Mouse (Mus musculus) inflammation-experienced regulatory T-cells, adult 6 months (primary cell): ENCODE results near the gene Eif2ak4. TPM values are rescaled to one million over a fixed set of nuclear protein-coding genes. Genes with fewer than 3 reads are reported as not detected.

Source experiments
- ATAC-seq: one replicate; pipeline ENCODE4 v1.8.0; 2017
- polyA plus RNA-seq, 3 experiments: library from polyadenylated mRNA; unstranded; fragments of 100-300 nt; shearing (Covaris generic); gene quantifications; one replicate each; pipeline ENCODE4 v1.2.1; 2017

The Eif2ak4 gene
- polyA plus RNA-seq, 3 experiments from 2014 or later, result 2.9 to 4.8 (median 3.6) TPM

DNA sequence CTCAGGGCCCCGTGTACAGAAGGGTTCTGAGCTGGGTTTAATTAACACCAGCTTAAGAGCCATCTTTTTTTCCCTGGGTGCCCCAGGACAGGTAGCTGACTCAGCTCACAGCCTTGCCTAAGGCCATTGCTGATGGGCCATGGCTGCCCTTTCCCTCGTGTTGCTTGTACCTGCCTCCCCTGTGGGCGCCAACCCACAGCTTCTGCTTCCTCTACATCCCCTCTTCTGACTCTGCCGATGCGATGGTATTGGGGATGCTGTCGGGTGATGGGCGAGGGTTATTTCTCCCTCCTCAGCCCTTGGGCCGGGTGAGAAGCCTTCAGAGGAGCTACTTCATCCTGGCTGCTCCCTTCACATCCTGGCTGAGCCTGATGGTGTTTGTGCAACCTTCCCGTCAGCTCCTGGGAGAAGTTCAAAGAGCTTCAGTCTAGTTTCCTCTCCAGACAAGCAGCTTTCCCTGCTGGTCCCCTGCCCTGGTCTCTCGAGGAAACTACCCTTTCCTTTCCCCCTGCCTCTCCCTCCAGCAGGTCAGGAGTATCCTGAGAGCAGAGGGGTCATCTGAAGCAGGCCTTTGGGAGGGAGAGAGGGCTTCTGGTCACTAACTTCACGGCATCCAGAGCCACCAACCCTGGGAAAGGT is 123.5 kb downstream of the Eif2ak4 start:
- ATAC-seq, result no peak

- ATAC-seq, result no peak
These were observed 124.3 kb downstream of the Eif2ak4 start for GRCm38 (mm10) chr2:118512418-118513377.

GRCm38 (mm10) chr2:118520042-118520933 is 131.9 kb downstream of the Eif2ak4 start:
- no peak for ATAC-seq

DNA sequence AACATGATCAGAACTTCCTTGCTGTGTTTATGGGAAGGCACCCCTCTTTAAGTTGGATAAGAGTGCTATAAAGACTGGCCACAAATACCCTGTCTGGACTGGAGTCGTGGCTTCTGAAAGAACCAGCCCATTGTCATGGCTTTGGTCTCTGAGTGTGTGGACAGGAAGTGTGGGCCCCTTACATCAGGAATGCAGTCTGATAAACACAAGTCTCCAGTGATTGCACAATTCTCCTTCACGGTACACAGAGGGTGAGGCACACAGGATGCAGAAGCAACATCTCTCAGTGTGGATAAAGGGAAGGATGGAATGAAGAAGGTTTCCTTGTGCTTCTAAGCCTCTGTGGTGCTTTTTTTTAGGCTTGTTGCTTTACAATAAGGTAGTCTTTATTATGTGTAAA is 133.8 kb downstream of the Eif2ak4 start:
- no peak for ATAC-seq

GRCm38 (mm10) chr2:118523163-118523730 is 134.8 kb downstream of the Eif2ak4 start:
- no peak for ATAC-seq

DNA sequence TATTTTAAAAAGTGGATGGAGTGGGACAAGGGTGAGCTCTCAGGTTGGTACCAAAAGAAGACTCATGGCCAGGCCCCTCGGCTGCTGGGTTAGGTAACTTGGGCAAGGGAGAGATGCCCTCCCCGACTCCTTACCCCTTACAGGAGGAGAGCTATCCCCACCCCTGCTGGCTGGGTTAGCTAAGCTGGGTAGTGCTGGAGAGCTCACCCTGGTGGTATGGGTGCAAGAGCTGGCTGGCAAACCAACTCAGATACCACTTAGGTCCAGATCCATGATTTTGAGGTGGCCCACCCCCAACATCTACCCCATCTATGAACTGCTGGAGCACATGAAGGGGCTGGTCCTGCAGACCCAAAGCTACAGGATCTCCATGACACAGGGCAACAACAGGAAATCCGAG is 136.4 kb downstream of the Eif2ak4 start:
- ATAC-seq, result no peak

Other genes starting within 250 kb of the Eif2ak4 start
- not detected for gene Fsip1, start 131.7 kb upstream of the Eif2ak4 start, polyA plus RNA-seq
- gene Gpr176, start 15.2 kb upstream of the Eif2ak4 start, polyA plus RNA-seq, result under 1 TPM in 1 of 3 experiments, not detected in 2; 0.11 TPM
- 100 to 1,000 TPM; 288 to 331 (median 298) TPM for gene Srp14, start 91.1 kb downstream of the Eif2ak4 start, polyA plus RNA-seq
- 1 to 10 TPM in 2 of 3 experiments, under 1 TPM in 1; 0.81 to 2.8 (median 1.7) TPM for gene Bmf, start 161.1 kb downstream of the Eif2ak4 start, polyA plus RNA-seq
- gene Bub1b, start 209.6 kb downstream of the Eif2ak4 start, polyA plus RNA-seq, result 10 to 100 TPM in 1 of 3 experiments, 1 to 10 TPM in 2; 5.4 to 49.0 (median 9.4) TPM